Mouse (Mus musculus): ENCODE data around the gene Nthl1.
"Not testable (repeated sequence)": the region's sequence is repeated elsewhere in the genome, so short reads cannot be mapped to it uniquely, and the experiment has no call there.

DNA sequence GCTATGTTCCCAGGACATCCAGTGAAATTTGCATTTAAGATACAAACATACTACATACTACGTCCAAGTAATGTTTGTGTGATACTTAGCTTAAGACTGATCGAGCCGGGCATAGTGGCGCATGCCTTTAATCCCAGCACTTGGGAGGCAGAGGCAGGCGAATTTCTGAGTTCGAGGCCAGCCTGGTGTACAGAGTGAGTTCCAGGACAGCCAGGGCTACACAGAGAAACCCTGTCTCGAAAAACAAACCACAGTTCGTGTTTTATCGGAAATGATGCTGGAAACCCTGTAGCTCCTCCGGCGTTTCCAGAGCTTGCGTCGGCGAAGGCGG lies 36.7 kb downstream of the Nthl1 start:
- not testable (repeated sequence) for TF ChIP-seq POLR2A (IDR thresholded peaks at IDR 0.05; ENCODE audit: borderline replicate concordance, low read depth, low read length); CTCF (IDR thresholded peaks at IDR 0.05; ENCODE audit: low read depth, low read length)
